Mouse (Mus musculus) myocyte (in vitro differentiated cells): ENCODE data around the gene Cxcr2. TPM values are rescaled to one million over a fixed set of nuclear protein-coding genes. Genes with fewer than 3 reads are reported as not detected.

ENCODE experiments used
- H3K27me3 ChIP-seq: one replicate; pipeline ENCODE4 v1.6.1; 2011; ENCODE audit not compliant: control insufficient read depth, insufficient read depth, insufficient read length
- H3K36me3 ChIP-seq: one replicate; pipeline ENCODE4 v1.6.1; 2011; ENCODE audit not compliant: control insufficient read depth, insufficient read depth
- H3K4me2 ChIP-seq: one replicate; pipeline ENCODE4 v1.6.1; 2011; ENCODE audit warnings: low read depth, control low read depth
- H3K4me3 ChIP-seq: one replicate; pipeline ENCODE4 v1.5.1; 2011; ENCODE audit warnings: mild to moderate bottlenecking, control low read depth, moderate library complexity
- H3K79me2 ChIP-seq: one replicate; pipeline ENCODE4 v1.6.1; 2011; ENCODE audit not compliant: control insufficient read depth, insufficient read depth
- H3ac ChIP-seq: one replicate; pipeline ENCODE4 v1.6.1; 2011; ENCODE audit not compliant: control insufficient read depth, insufficient read length
- CEBPB ChIP-seq: IDR thresholded peaks from 2 replicates; pipeline ENCODE4 v1.6.1; 2011; ENCODE audit warnings: mild to moderate bottlenecking, moderate library complexity; ENCODE audit not compliant: poor library complexity, insufficient read depth, severe bottlenecking
- E2F4 ChIP-seq: IDR thresholded peaks from one replicate; pipeline ENCODE4 v1.6.1; 2011; ENCODE audit warnings: mild to moderate bottlenecking, control low read depth, moderate library complexity; ENCODE audit not compliant: insufficient read depth
- MAX ChIP-seq: IDR thresholded peaks from one replicate; pipeline ENCODE4 v1.6.1; 2011; ENCODE audit warnings: low read depth, mild to moderate bottlenecking, control low read depth
- MYOD1 ChIP-seq, 3 experiments: IDR thresholded peaks; one replicate each; pipeline ENCODE4 v1.6.1; 2011; ENCODE audit warnings: control low read depth in 2 of 3, low read depth in 2 of 3, mild to moderate bottlenecking in 2 of 3, moderate library complexity in 1 of 3; ENCODE audit not compliant: insufficient read length in 2 of 3, control insufficient read depth in 1 of 3
- MYOG ChIP-seq, 3 experiments: IDR thresholded peaks; one replicate each; pipeline ENCODE4 v1.6.1; 2011; ENCODE audit warnings: control low read depth in 2 of 3, low read depth in 2 of 3, mild to moderate bottlenecking in 2 of 3; ENCODE audit not compliant: insufficient read length in 2 of 3, control insufficient read depth in 1 of 3, insufficient read depth in 1 of 3
- POLR2A ChIP-seq: IDR thresholded peaks from one replicate; pipeline ENCODE4 v1.6.1; 2011; ENCODE audit warnings: low read depth, mild to moderate bottlenecking, control low read depth, moderate library complexity; ENCODE audit not compliant: insufficient read length
- POLR2AphosphoS2 ChIP-seq: IDR thresholded peaks from one replicate; pipeline ENCODE4 v1.6.1; 2011; ENCODE audit warnings: low read depth, control low read depth; ENCODE audit not compliant: insufficient read length
- REST ChIP-seq: IDR thresholded peaks from one replicate; pipeline ENCODE4 v1.6.1; 2011; ENCODE audit warnings: mild to moderate bottlenecking, control low read depth, moderate library complexity; ENCODE audit not compliant: insufficient read depth, insufficient read length
- SRF ChIP-seq: IDR thresholded peaks from one replicate; pipeline ENCODE4 v1.6.1; 2011; ENCODE audit warnings: low read depth; ENCODE audit not compliant: control insufficient read depth, insufficient read length
- TCF12 ChIP-seq: IDR thresholded peaks from one replicate; pipeline ENCODE4 v1.6.1; 2011; ENCODE audit warnings: mild to moderate bottlenecking, control low read depth; ENCODE audit not compliant: poor library complexity, insufficient read depth, severe bottlenecking
- TCF3 ChIP-seq: IDR thresholded peaks from one replicate; pipeline ENCODE4 v1.6.1; 2011; ENCODE audit warnings: low read depth, control low read depth; ENCODE audit not compliant: insufficient read length
- USF1 ChIP-seq: IDR thresholded peaks from one replicate; pipeline ENCODE4 v1.6.1; 2011; ENCODE audit warnings: low read depth, mild to moderate bottlenecking, control low read depth, moderate library complexity
- polyA plus RNA-seq: library from polyadenylated mRNA; unstranded; fragments of >200 nt; fragmentation: generic; extraction: Trizol; gene quantifications from one replicate; pipeline ENCODE4 v1.2.1, GENCODE M21; 2012; ENCODE audit warnings: missing spikeins

The Cxcr2 gene
- polyA plus RNA-seq, result not detected

DNA sequence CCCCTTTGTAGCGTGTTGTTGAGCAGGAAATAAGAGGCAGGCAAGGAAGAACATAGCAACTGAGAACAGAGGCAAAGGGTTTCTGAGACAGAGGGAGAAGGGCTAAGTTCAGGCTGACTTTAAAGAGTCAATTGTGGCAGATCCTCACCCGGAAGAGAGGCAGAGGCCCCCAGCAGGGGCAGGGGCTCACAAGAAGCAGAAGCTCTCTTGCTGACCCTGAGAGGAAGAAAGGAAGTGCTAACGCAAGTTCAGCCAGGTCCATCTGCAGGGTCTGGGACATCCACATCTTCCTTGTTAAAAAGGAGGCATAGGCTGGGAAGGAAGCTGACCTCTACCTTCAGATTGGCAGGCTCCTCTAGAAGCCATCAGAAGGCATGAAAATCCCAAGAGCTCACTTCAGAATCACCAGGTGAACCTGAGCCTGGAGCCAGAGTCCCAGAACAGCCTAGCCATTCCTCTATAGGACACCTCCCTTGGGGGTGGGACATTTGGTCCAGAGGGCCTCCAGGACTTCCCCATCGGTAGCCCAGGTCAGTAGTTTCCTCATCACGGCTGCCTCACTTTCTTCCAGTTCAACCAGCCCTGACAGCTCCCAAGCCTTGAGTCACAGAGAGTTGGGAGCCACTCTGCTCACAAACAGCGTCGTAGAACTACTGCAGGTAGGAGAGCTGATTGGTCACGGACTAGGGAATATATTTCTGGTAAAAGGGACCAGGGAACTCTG is at the start of gene Cxcr2:
Gene Cxcr2, plus strand, starts transcription at position 529 of the 724 bp plus-strand sequence.
- no peak within 1 kb of the TSS for H3K4me2 ChIP-seq
- no peaks in the 10 kb centered on the region for H3K79me2 ChIP-seq
- peaks cover 8% of the 10 kb centered on the region for H3K27me3 ChIP-seq
- no peak for TF ChIP-seq MAX
- no peak for TF ChIP-seq USF1
- no peak for TF ChIP-seq REST
- no peak for TF ChIP-seq MYOD1 (IDR thresholded peaks at IDR 0.05; ENCODE audit: control insufficient read depth in 1 of 3, insufficient read length in 2 of 3, low read depth in 2 of 3)
- no peak for TF ChIP-seq E2F4
- TF ChIP-seq POLR2AphosphoS2, result no peak
- no peak for TF ChIP-seq POLR2A
- TF ChIP-seq TCF12, result no peak
- no peak for TF ChIP-seq CEBPB
- TF ChIP-seq MYOG (IDR thresholded peaks at IDR 0.05; ENCODE audit: control insufficient read depth in 1 of 3, insufficient read depth in 1 of 3, insufficient read length in 2 of 3, low read depth in 2 of 3), result no peak
- no peak for TF ChIP-seq TCF3
- H3ac ChIP-seq, result no peak within 1 kb of the TSS
- no peaks in the 10 kb centered on the region for H3K36me3 ChIP-seq
- no peak within 1 kb of the TSS for H3K4me3 ChIP-seq

DNA sequence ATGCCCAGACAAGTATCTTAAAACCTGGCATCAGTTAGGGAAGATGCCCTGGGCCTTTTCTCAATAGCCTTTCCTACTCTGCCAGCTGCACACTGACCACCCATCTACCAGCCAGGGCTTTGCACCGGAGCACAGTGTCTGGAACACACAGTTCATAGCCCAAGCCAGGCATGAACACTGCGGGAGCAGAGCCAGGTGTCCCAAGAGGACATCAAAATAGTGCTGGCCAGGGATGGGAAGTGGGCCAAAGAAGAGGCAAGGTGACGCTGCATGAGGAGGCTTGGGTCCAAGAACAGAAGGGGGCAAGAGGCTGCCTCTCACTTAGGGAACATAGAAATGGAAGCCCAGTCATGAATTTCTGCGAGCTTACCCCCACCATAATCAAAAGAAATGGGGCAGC is 48.1 kb upstream of the Cxcr2 start:
- H3K4me2 ChIP-seq, result no peak overlapping the region

DNA sequence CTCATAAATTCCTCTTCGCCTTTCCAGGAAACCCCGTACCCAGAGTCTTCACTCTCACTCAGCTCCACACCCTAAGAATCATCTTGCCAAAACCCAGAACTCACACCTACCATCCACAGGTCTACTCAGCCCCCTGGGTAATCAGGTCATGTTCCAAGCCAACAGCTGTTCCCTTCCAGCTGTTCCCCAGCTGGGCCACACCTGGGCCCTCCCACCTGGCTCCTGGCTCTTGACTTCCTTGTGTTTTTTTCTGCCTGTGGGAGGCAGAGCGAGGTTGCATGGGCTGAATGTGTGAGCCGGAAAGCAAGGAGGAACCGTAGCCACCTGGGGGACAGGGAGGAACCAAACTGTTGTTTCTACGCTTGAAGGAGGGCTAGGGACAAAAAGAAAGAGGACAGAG is 47.6 kb upstream of the Cxcr2 start:
- TF ChIP-seq POLR2AphosphoS2 (no peak), MYOG (IDR thresholded peaks at IDR 0.05; ENCODE audit: control insufficient read depth in 1 of 3, insufficient read depth in 1 of 3, insufficient read length in 2 of 3, low read depth in 2 of 3) (no peak), SRF (no peak), USF1 (no peak), CEBPB (no peak), MYOD1 (IDR thresholded peaks at IDR 0.05; ENCODE audit: control insufficient read depth in 1 of 3, insufficient read length in 2 of 3, low read depth in 2 of 3) (no peak), E2F4 (no peak), POLR2A (no peak), TCF3 (no peak)
- Histone ChIP-seq H3K4me2 (no peak overlapping the region), H3K36me3 (no peaks in the 10 kb centered on the region), H3K27me3 (peaks cover 5% of the 10 kb centered on the region), H3K79me2 (no peaks in the 10 kb centered on the region), H3K4me3 (no peak overlapping the region), H3ac (no peak overlapping the region)

More for the DNA sequence above, 48.1 kb upstream of the Cxcr2 start:
- Histone ChIP-seq H3K27me3 (peaks cover 5% of the 10 kb centered on the region), H3K79me2 (no peaks in the 10 kb centered on the region), H3K4me3 (no peak overlapping the region), H3K36me3 (no peaks in the 10 kb centered on the region), H3ac (no peak overlapping the region)
- no peak for TF ChIP-seq USF1
- TF ChIP-seq POLR2AphosphoS2, result no peak
- no peak for TF ChIP-seq MYOD1 (IDR thresholded peaks at IDR 0.05; ENCODE audit: control insufficient read depth in 1 of 3, insufficient read length in 2 of 3, low read depth in 2 of 3)
- no peak for TF ChIP-seq POLR2A
- no peak for TF ChIP-seq TCF12
- TF ChIP-seq MYOG (IDR thresholded peaks at IDR 0.05; ENCODE audit: control insufficient read depth in 1 of 3, insufficient read depth in 1 of 3, insufficient read length in 2 of 3, low read depth in 2 of 3), result no peak
- no peak for TF ChIP-seq CEBPB
- no peak for TF ChIP-seq TCF3
- TF ChIP-seq MAX, result no peak
- no peak for TF ChIP-seq REST
- no peak for TF ChIP-seq E2F4
- no peak for TF ChIP-seq SRF

DNA sequence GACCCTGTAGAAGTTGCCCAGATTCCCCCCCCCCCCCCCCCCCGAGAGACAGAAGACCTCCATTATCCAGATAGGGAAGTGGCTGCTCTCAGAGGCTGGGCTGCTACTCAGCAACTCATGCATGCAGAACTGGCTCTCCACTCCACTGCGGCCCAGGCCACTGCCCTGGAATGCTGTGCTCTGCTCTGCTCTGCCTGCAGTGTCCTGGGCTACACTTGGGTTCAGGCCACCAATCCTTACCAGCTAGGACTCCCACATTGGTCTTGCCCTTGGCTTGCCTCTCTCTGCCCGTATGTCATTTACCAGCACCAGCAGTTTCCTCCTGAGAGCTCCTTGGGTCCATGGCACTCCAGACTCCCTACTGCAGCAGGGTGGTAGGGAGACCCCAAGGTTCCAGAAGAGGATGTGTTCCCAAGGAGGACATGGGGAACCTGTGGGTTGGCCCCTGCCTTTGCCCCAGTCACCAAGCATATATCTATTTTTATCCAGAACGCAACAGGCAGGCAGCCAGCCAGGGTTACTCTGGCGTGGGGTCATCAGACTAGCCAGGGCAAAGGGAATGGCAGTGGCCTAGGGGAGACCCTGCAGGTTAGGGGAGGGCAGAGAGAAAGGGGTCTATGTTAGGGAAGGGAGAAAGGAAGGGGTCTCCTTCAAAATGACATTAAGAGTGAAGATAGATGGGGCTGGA is 45.7 kb upstream of the Cxcr2 start:
- TF ChIP-seq MYOG (IDR thresholded peaks at IDR 0.05; ENCODE audit: control insufficient read depth in 1 of 3, insufficient read depth in 1 of 3, insufficient read length in 2 of 3, low read depth in 2 of 3) (no peak), TCF3 (no peak), POLR2AphosphoS2 (no peak), POLR2A (no peak), CEBPB (no peak), MYOD1 (IDR thresholded peaks at IDR 0.05; ENCODE audit: control insufficient read depth in 1 of 3, insufficient read length in 2 of 3, low read depth in 2 of 3) (no peak), USF1 (no peak), TCF12 (no peak), SRF (no peak), MAX (no peak), E2F4 (no peak), REST (no peak)
- no peak overlapping the region for H3K4me2 ChIP-seq

More for the DNA sequence above, 45.7 kb upstream of the Cxcr2 start:
- Histone ChIP-seq H3ac (no peak overlapping the region), H3K4me3 (no peak overlapping the region), H3K36me3 (no peaks in the 10 kb centered on the region), H3K27me3 (peaks cover 5% of the 10 kb centered on the region), H3K79me2 (no peaks in the 10 kb centered on the region)
